Mouse (Mus musculus): ENCODE results near the gene Arhgef17.

GRCm38 (mm10) chr7:100924674-100925445 lies 7.0 kb downstream of the Arhgef17 start:
- TF ChIP-seq GATA1 (IDR thresholded peaks at IDR 0.05; ENCODE audit: low read length) (no peak), TAL1 (IDR thresholded peaks at IDR 0.05; ENCODE audit: low read length) (no peak)

Data from erythroblast, embryonic 14.5 days (primary cell).